Comparison of ENCODE assay signal across 8 mouse cellular contexts in the genomic region with DNA sequence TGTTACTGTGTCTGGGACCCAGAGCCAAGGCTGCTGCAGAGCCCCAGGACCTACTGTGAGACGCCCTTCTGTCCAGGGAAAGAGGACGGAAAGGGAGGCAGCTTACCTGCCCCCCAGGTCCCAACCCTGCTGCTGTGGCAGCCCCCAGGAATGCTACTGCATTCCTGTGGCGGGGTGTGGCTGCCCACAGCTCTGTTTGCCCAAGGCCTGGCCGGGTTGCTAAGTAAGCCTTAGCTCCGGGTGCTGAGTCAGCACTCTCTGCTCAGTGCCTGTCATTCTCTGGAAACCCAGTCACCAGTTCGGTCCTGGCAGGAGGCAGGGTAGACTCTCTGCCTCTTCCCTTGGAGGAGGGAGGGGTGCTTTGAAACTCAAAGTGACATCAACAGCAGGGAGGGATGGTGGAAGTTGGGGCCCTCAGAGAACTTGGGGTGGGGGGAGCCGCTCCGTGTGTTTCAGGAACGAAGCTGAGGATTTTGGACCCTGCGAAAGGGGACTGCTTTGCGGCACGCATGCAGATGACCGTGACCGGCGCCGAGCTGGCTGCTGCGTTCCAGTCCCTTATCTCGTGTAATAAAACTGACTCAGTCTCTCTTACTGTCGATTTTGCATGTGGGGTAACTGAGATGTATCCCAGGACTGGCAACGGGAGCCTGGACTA. TPM values are rescaled to one million over a fixed set of nuclear protein-coding genes. Genes with fewer than 3 reads are reported as not detected.
DNase-seq lines count a peak whose midpoint lies in the region; ATAC-seq lines count a peak whose summit lies in the region.

No protein-coding gene starts in this region.

- DNase-seq in heart, adult 9 months (ENCODE audit: low spot score in 2 of 2) = no peak
- peak; percentile 85 for DNase-seq in adrenal gland, postnatal 14 days
- peak; percentile 72 for DNase-seq in lung, postnatal 14 days
- DNase-seq in frontal cortex, postnatal 10 days (ENCODE audit: low spot score in 2 of 2) = no peak
- DNase-seq in layer of hippocampus, adult 18-20 months (ENCODE audit: low spot score in 2 of 2) = no peak
- no peak for DNase-seq in forebrain, embryonic 11.5 days (ENCODE audit: low spot score)

- WGBS in heart, embryonic 12.5 days = 8% methylated on average over 20 of the region's 20 CpGs
- 8% methylated on average over 20 of the region's 20 CpGs for WGBS in kidney, embryonic 15.5 days
- WGBS in forebrain, embryonic 11.5 days = 11% methylated on average over 20 of the region's 20 CpGs

- peak overlapping the region; percentile 10; the same call in 1 of the 2 replicates for H3K4me3 ChIP-seq in heart, embryonic 12.5 days
- H3K4me3 ChIP-seq in kidney, embryonic 15.5 days (replicated peaks) = peak overlapping the region; percentile 3; the same call in 1 of the 2 replicates
- no peak overlapping the region for H3K4me3 ChIP-seq in forebrain, embryonic 11.5 days (ENCODE audit: low read depth, low read length)

- ATAC-seq in heart, embryonic 12.5 days (ENCODE audit: insufficient number of reproducible peaks, low FRiP score) = no peak
- ATAC-seq in kidney, embryonic 15.5 days (replicated peaks; ENCODE audit: low FRiP score) = peak; percentile 55
- no peak for ATAC-seq in forebrain, embryonic 11.5 days (replicated peaks; ENCODE audit: low FRiP score)

- no peak overlapping the region for H3K27ac ChIP-seq in heart, embryonic 12.5 days (ENCODE audit: poor library complexity, severe bottlenecking)
- peak overlapping the region; percentile 51; the same call in 1 of the 2 replicates for H3K27ac ChIP-seq in kidney, embryonic 15.5 days
- H3K27ac ChIP-seq in forebrain, embryonic 11.5 days (ENCODE audit: low read depth, low read length) = no peak overlapping the region

- H3K9ac ChIP-seq in heart, embryonic 12.5 days = peak overlapping the region; percentile 60
- H3K9ac ChIP-seq in kidney, embryonic 15.5 days = no peak overlapping the region; the same call in 1 of the 2 replicates
- no peak overlapping the region for H3K9ac ChIP-seq in forebrain, embryonic 11.5 days (ENCODE audit: low read length)

- no peaks in the 10 kb centered on the region for H3K9me3 ChIP-seq in heart, embryonic 12.5 days (replicated peaks)
- no peaks in the 10 kb centered on the region for H3K9me3 ChIP-seq in kidney, embryonic 15.5 days (replicated peaks)
- no peaks in the 10 kb centered on the region for H3K9me3 ChIP-seq in forebrain, embryonic 11.5 days (ENCODE audit: control insufficient read depth, low read length)

- H3K4me1 ChIP-seq in heart, embryonic 12.5 days (replicated peaks) = peaks cover 55% of the 10 kb centered on the region
- peaks cover 64% of the 10 kb centered on the region for H3K4me1 ChIP-seq in kidney, embryonic 15.5 days
- H3K4me1 ChIP-seq in forebrain, embryonic 11.5 days (replicated peaks; ENCODE audit: control insufficient read depth, insufficient read depth, low read length) = peaks cover 8% of the 10 kb centered on the region; the same call in 1 of the 2 replicates

- H3K4me2 ChIP-seq in heart, embryonic 12.5 days = peak overlapping the region; percentile 60
- H3K4me2 ChIP-seq in kidney, embryonic 15.5 days = peak overlapping the region; percentile 49
- H3K4me2 ChIP-seq in forebrain, embryonic 11.5 days (ENCODE audit: low read depth, low read length, severe bottlenecking) = no peak overlapping the region

- no peaks in the 10 kb centered on the region for H3K36me3 ChIP-seq in heart, embryonic 12.5 days
- no peaks in the 10 kb centered on the region for H3K36me3 ChIP-seq in kidney, embryonic 15.5 days
- no peaks in the 10 kb centered on the region for H3K36me3 ChIP-seq in forebrain, embryonic 11.5 days (ENCODE audit: control insufficient read depth, insufficient read depth, low read length)

- H3K27me3 ChIP-seq in heart, embryonic 12.5 days (replicated peaks) = peaks cover 33% of the 10 kb centered on the region
- H3K27me3 ChIP-seq in kidney, embryonic 15.5 days = peaks cover 38% of the 10 kb centered on the region
- H3K27me3 ChIP-seq in forebrain, embryonic 11.5 days (ENCODE audit: control insufficient read depth, insufficient read depth, low read length) = peaks cover 34% of the 10 kb centered on the region

RNA-seq across cellular contexts. Expression of a gene that starts 14.1 kb away (rescaled TPM):
- 5.3 and 6.1 TPM in 2 replicates for polyA plus RNA-seq in heart, embryonic 12.5 days (2016; fragmentation: Nextera tagmentation; extraction: Ambion mirVana)
- total RNA-seq in adrenal gland, postnatal 14 days (2021) = 18.8 and 19.4 TPM in 2 replicates
- polyA plus RNA-seq in kidney, embryonic 15.5 days (2015; fragmentation: Nextera tagmentation; extraction: Ambion mirVana) = 6.8 and 7.1 TPM in 2 replicates
- total RNA-seq in layer of hippocampus, adult 18-20 months (2021) = 1 to 10 TPM in 1 of 2 experiments, under 1 TPM in 1; 0.99 to 1.4 TPM
- 1.3 and 2.3 TPM in 2 replicates for polyA plus RNA-seq in forebrain, embryonic 11.5 days (2014; fragmentation: Nextera tagmentation; extraction: Ambion mirVana)

RNA-seq across cellular contexts. Expression of a gene that starts 47.7 kb away (rescaled TPM):
- polyA plus RNA-seq in heart, embryonic 12.5 days (2016; fragmentation: Nextera tagmentation; extraction: Ambion mirVana) = 2.6 and 3.1 TPM in 2 replicates
- 35.9 and 36.8 TPM in 2 replicates for total RNA-seq in adrenal gland, postnatal 14 days (2021)
- polyA plus RNA-seq in kidney, embryonic 15.5 days (2015; fragmentation: Nextera tagmentation; extraction: Ambion mirVana) = 7.4 and 9.6 TPM in 2 replicates
- total RNA-seq in layer of hippocampus, adult 18-20 months (2021) = 10 to 100 TPM; 19.3 to 19.9 TPM
- 1.5 and 1.6 TPM in 2 replicates for polyA plus RNA-seq in forebrain, embryonic 11.5 days (2014; fragmentation: Nextera tagmentation; extraction: Ambion mirVana)

Comparison
In these comparisons a context has a peak if more than half of its experiments do, and no peak if none do; other contexts are left out.
1. DNase-seq: peak in adrenal gland, postnatal 14 days (single experiment) and lung, postnatal 14 days (single experiment); none in heart, adult 9 months (0 of 2), frontal cortex, postnatal 10 days (0 of 2), layer of hippocampus, adult 18-20 months (0 of 2) and forebrain, embryonic 11.5 days (single experiment).